Mouse (Mus musculus) heart, embryonic 16.5 days (tissue): ENCODE measurements around the gene Fndc1. TPM values are rescaled to one million over a fixed set of nuclear protein-coding genes. Genes with fewer than 3 reads are reported as not detected.

Experiments
- ATAC-seq: fragments of 200-750 bp; cut with Nextera tagmentation; replicated peaks from 2 replicates; pipeline ENCODE4 v1.8.0; 2017; ENCODE audit warnings: moderate number of reproducible peaks; ENCODE audit not compliant: insufficient read depth, low FRiP score; ENCODE audit errors: extremely low read depth
- H3K27ac ChIP-seq: fragments of 300-500 bp; sonication (generic); 2 replicates; pipeline ENCODE4 v1.5.1; 2014; ENCODE audit warnings: mild to moderate bottlenecking, low read length, control low read depth, moderate library complexity
- H3K27me3 ChIP-seq: fragments of 300-500 bp; sonication (generic); 2 replicates; pipeline ENCODE4 v1.6.1; 2014; ENCODE audit warnings: low read length, mixed read lengths; ENCODE audit not compliant: control insufficient read depth, insufficient read depth
- H3K36me3 ChIP-seq: fragments of 300-500 bp; sonication (generic); 2 replicates; pipeline ENCODE4 v1.6.1; 2014; ENCODE audit not compliant: control insufficient read depth, insufficient read depth
- H3K4me1 ChIP-seq: fragments of 300-500 bp; sonication (generic); 2 replicates; pipeline ENCODE4 v1.6.1; 2014; ENCODE audit warnings: low read length, mixed read lengths; ENCODE audit not compliant: control insufficient read depth, insufficient read depth
- H3K4me2 ChIP-seq: fragments of 300-500 bp; sonication (generic); 2 replicates; pipeline ENCODE4 v1.6.1; 2014; ENCODE audit warnings: low read depth, mild to moderate bottlenecking, control low read depth, low read length
- H3K4me3 ChIP-seq: fragments of 300-500 bp; sonication (generic); 2 replicates; pipeline ENCODE4 v1.5.1; 2014; ENCODE audit warnings: mild to moderate bottlenecking, control low read depth, low read length
- H3K9ac ChIP-seq: fragments of 300-500 bp; sonication (generic); 2 replicates; pipeline ENCODE4 v1.6.1; 2014; ENCODE audit warnings: low read length, control low read depth
- H3K9me3 ChIP-seq: fragments of 300-500 bp; sonication (generic); replicated peaks from 2 replicates; pipeline ENCODE4 v1.6.1; 2016; ENCODE audit warnings: low read length; ENCODE audit not compliant: control insufficient read depth
- WGBS: fragments of 180-500 bp; shearing (Covaris S2); extraction: QIAGEN DNeasy Blood & Tissue Kit; methylation state at CpG from one replicate; pipeline ENCODE4 v1.1.7; 2014; 5-methylcytosine and 5-hydroxymethylcytosine counted together
- polyA plus RNA-seq: library from polyadenylated mRNA; unstranded; fragments of >200 nt; fragmentation: Nextera tagmentation; extraction: Ambion mirVana; gene quantifications from 2 replicates; pipeline ENCODE4 v1.2.1, GENCODE M21; 2015

Fndc1 gene
- polyA plus RNA-seq, result 27.1 and 31.4 TPM in 2 replicates

GRCm38 (mm10) chr17:7826819-7827515, at the start of gene Fndc1:
TSS of gene Fndc1 (minus strand) at chr17:7827302.
- Histone ChIP-seq H3K9ac (peak within 1 kb of the TSS; percentile 76), H3K27me3 (peaks cover 42% of the 10 kb centered on the region), H3K9me3 (no peaks in the 10 kb centered on the region), H3K4me3 (peak within 1 kb of the TSS; percentile 61), H3K36me3 (no peaks in the 10 kb centered on the region), H3K4me2 (peak within 1 kb of the TSS; percentile 94), H3K27ac (no peak within 1 kb of the TSS), H3K4me1 (peaks cover 14% of the 10 kb centered on the region)
- WGBS, result 1% methylated on average over 59 of the region's 60 CpGs
- ATAC-seq, result peak; percentile 53

GRCm38 (mm10) chr17:7876541-7876940, 49.4 kb upstream of the Fndc1 start:
- H3K9me3 ChIP-seq, result no peaks in the 10 kb centered on the region
- H3K36me3 ChIP-seq, result no peaks in the 10 kb centered on the region
- no peak for ATAC-seq
- no peak overlapping the region for H3K4me3 ChIP-seq
- no peak overlapping the region for H3K9ac ChIP-seq
- H3K4me2 ChIP-seq, result no peak overlapping the region
- no peaks in the 10 kb centered on the region for H3K4me1 ChIP-seq
- H3K27me3 ChIP-seq, result no peaks in the 10 kb centered on the region; the same call in 1 of the 2 replicates
- H3K27ac ChIP-seq, result no peak overlapping the region
- WGBS, result 91% methylated on average over 13 of the region's 13 CpGs

GRCm38 (mm10) chr17:7875941-7876461, 48.9 kb upstream of the Fndc1 start:
- no peak for ATAC-seq

GRCm38 (mm10) chr17:7874776-7875531, 47.9 kb upstream of the Fndc1 start:
- 69% methylated on average over 21 of the region's 21 CpGs for WGBS
- no peak for ATAC-seq
- Histone ChIP-seq H3K27me3 (no peaks in the 10 kb centered on the region; the same call in 1 of the 2 replicates), H3K9me3 (no peaks in the 10 kb centered on the region), H3K27ac (no peak overlapping the region), H3K4me1 (no peaks in the 10 kb centered on the region), H3K36me3 (no peaks in the 10 kb centered on the region), H3K9ac (no peak overlapping the region), H3K4me3 (no peak overlapping the region), H3K4me2 (no peak overlapping the region)

More at GRCm38 (mm10) chr17:7875941-7876461, 48.9 kb upstream of the Fndc1 start:
- H3K36me3 ChIP-seq, result no peaks in the 10 kb centered on the region
- H3K27ac ChIP-seq, result no peak overlapping the region
- H3K27me3 ChIP-seq, result no peaks in the 10 kb centered on the region; the same call in 1 of the 2 replicates
- H3K9me3 ChIP-seq, result no peaks in the 10 kb centered on the region
- H3K4me2 ChIP-seq, result no peak overlapping the region
- no peak overlapping the region for H3K9ac ChIP-seq
- H3K4me3 ChIP-seq, result no peak overlapping the region
- WGBS, result 49% methylated on average over 11 of the region's 12 CpGs
- no peaks in the 10 kb centered on the region for H3K4me1 ChIP-seq

- H3K27me3 ChIP-seq, result no peaks in the 10 kb centered on the region
- H3K36me3 ChIP-seq, result no peaks in the 10 kb centered on the region
- no peak overlapping the region for H3K27ac ChIP-seq
- H3K9me3 ChIP-seq, result no peaks in the 10 kb centered on the region
- H3K4me3 ChIP-seq, result no peak overlapping the region
- no peaks in the 10 kb centered on the region for H3K4me1 ChIP-seq
- WGBS, result 69% methylated on average over 7 of the region's 7 CpGs
- H3K9ac ChIP-seq, result no peak overlapping the region
- ATAC-seq, result no peak
- no peak overlapping the region for H3K4me2 ChIP-seq
Measured at GRCm38 (mm10) chr17:7873382-7873781, 46.3 kb upstream of the Fndc1 start.

GRCm38 (mm10) chr17:7871800-7872199, 44.7 kb upstream of the Fndc1 start:
- Histone ChIP-seq H3K9ac (no peak overlapping the region), H3K36me3 (no peaks in the 10 kb centered on the region), H3K4me2 (no peak overlapping the region), H3K27ac (no peak overlapping the region), H3K4me3 (no peak overlapping the region), H3K27me3 (no peaks in the 10 kb centered on the region), H3K4me1 (no peaks in the 10 kb centered on the region), H3K9me3 (no peaks in the 10 kb centered on the region)
- ATAC-seq, result no peak
- 62% methylated on average over 10 of the region's 10 CpGs for WGBS

- Histone ChIP-seq H3K4me2 (no peak overlapping the region), H3K36me3 (no peaks in the 10 kb centered on the region), H3K4me1 (no peaks in the 10 kb centered on the region), H3K4me3 (no peak overlapping the region), H3K27ac (no peak overlapping the region), H3K9me3 (no peaks in the 10 kb centered on the region), H3K9ac (no peak overlapping the region), H3K27me3 (no peaks in the 10 kb centered on the region)
- 79% methylated on average over 6 of the region's 6 CpGs for WGBS
- ATAC-seq, result no peak
Measured at GRCm38 (mm10) chr17:7870862-7871605, 43.9 kb upstream of the Fndc1 start.

GRCm38 (mm10) chr17:7869114-7869513, 42.0 kb upstream of the Fndc1 start:
- Histone ChIP-seq H3K9me3 (no peaks in the 10 kb centered on the region), H3K9ac (no peak overlapping the region), H3K27me3 (no peaks in the 10 kb centered on the region), H3K27ac (no peak overlapping the region), H3K36me3 (no peaks in the 10 kb centered on the region), H3K4me1 (no peaks in the 10 kb centered on the region), H3K4me3 (no peak overlapping the region), H3K4me2 (no peak overlapping the region)
- no peak for ATAC-seq
- 59% methylated on average over 7 of the region's 7 CpGs for WGBS
